In genomic region chr19:53600549-53601362, GRCm38 (mm10) we compare ENCODE assay signal across 8 mouse cellular contexts. TPM values are rescaled to one million over a fixed set of nuclear protein-coding genes. Genes with fewer than 3 reads are reported as not detected.
A peak's percentile ranks its signal among the peaks of the same experiment; 100 is the strongest.
DNase-seq lines count a peak whose midpoint lies in the region; ATAC-seq and TF ChIP-seq lines count a peak whose summit lies in the region.

No protein-coding gene starts in this region.

- H3K27ac ChIP-seq in forebrain, embryonic 16.5 days (ENCODE audit: low read length), result peak overlapping the region; percentile 98
- peak overlapping the region; percentile 97 for H3K27ac ChIP-seq in hindbrain, embryonic 12.5 days
- H3K27ac ChIP-seq in left cerebral cortex, adult 2 months, result peak overlapping the region; percentile 98

- WGBS in forebrain, embryonic 16.5 days, result under 1% methylated on average over 72 of the region's 82 CpGs
- WGBS in hindbrain, embryonic 12.5 days, result under 1% methylated on average over 71 of the region's 82 CpGs

- DNase-seq in ZHBTc4 (ENCODE audit: low read depth, low spot score), result peak; percentile 68
- DNase-seq in cerebellum, adult 8-10 months, result peak; percentile 63
- DNase-seq in left cerebral cortex, adult 2 months (ENCODE audit: extremely low spot score in 1 of 2, low spot score in 2 of 2), result peak; percentile 53 to 59
- DNase-seq in lung, postnatal 36 days, result peak; percentile 65
- peak; percentile 34 for DNase-seq in retina, postnatal 7 days (ENCODE audit: low read depth, low spot score)
- peak; percentile 42 to 55 for DNase-seq in urinary bladder, postnatal 36 days (ENCODE audit: low spot score in 2 of 2)

- H3K9ac ChIP-seq in forebrain, embryonic 16.5 days (replicated peaks; ENCODE audit: low read depth, low read length), result peak overlapping the region; percentile 93
- H3K9ac ChIP-seq in hindbrain, embryonic 12.5 days, result peak overlapping the region; percentile 98

- H3K4me2 ChIP-seq in forebrain, embryonic 16.5 days (ENCODE audit: low read length), result peak overlapping the region; percentile 96
- H3K4me2 ChIP-seq in hindbrain, embryonic 12.5 days (replicated peaks), result peak overlapping the region; percentile 94

- H3K27me3 ChIP-seq in forebrain, embryonic 16.5 days (replicated peaks; ENCODE audit: control insufficient read depth, insufficient read depth, low read length), result no peaks in the 10 kb centered on the region
- no peaks in the 10 kb centered on the region for H3K27me3 ChIP-seq in hindbrain, embryonic 12.5 days

- intact Hi-C loops in left cerebral cortex, adult 2 months (cut with DNase I), result loop anchor here (5.0 kb wide), 3 partner anchors 37 to 302 kb away; partner anchors contain the start of gene Mxi1

- H3K4me3 ChIP-seq in forebrain, embryonic 16.5 days (replicated peaks; ENCODE audit: low read length), result peak overlapping the region; percentile 97
- peak overlapping the region; percentile 98 for H3K4me3 ChIP-seq in hindbrain, embryonic 12.5 days
- peak overlapping the region; percentile 93 for H3K4me3 ChIP-seq in left cerebral cortex, adult 2 months

- peaks cover 15% of the 10 kb centered on the region for H3K4me1 ChIP-seq in forebrain, embryonic 16.5 days (replicated peaks; ENCODE audit: control insufficient read depth, insufficient read depth, low read length)
- peaks cover 16% of the 10 kb centered on the region for H3K4me1 ChIP-seq in hindbrain, embryonic 12.5 days

- TF ChIP-seq CTCF in left cerebral cortex, adult 2 months (IDR thresholded peaks at IDR 0.05), result no peak

- peak; percentile 69 for ATAC-seq in forebrain, embryonic 16.5 days
- ATAC-seq in hindbrain, embryonic 12.5 days (ENCODE audit: low FRiP score), result peak; percentile 80

- no peaks in the 10 kb centered on the region for H3K36me3 ChIP-seq in forebrain, embryonic 16.5 days (ENCODE audit: control insufficient read depth, insufficient read depth)
- H3K36me3 ChIP-seq in hindbrain, embryonic 12.5 days, result peaks cover 11% of the 10 kb centered on the region; the same call in 1 of the 2 replicates

- no peaks in the 10 kb centered on the region for H3K9me3 ChIP-seq in forebrain, embryonic 16.5 days (ENCODE audit: control insufficient read depth, low read length)
- no peaks in the 10 kb centered on the region for H3K9me3 ChIP-seq in hindbrain, embryonic 12.5 days (replicated peaks)

RNA-seq across cellular contexts. Expression of gene Smc3, which starts 0.6 kb away (rescaled TPM):
- 70.4 and 79.2 TPM in 2 replicates for polyA plus RNA-seq in forebrain, embryonic 16.5 days (2015; fragmentation: Nextera tagmentation; extraction: Ambion mirVana)
- 78.1 and 82.3 TPM in 2 replicates for polyA plus RNA-seq in hindbrain, embryonic 12.5 days (2016; fragmentation: Nextera tagmentation; extraction: Ambion mirVana)
- total RNA-seq in left cerebral cortex, adult 2 months (2021), result 10 to 100 TPM; 37.6 to 39.3 TPM

RNA-seq across cellular contexts. Expression of gene Nutf2-ps1, which starts 11.9 kb away (rescaled TPM):
- polyA plus RNA-seq in forebrain, embryonic 16.5 days (2015; fragmentation: Nextera tagmentation; extraction: Ambion mirVana), result 266 and 275 TPM in 2 replicates
- 327 and 336 TPM in 2 replicates for polyA plus RNA-seq in hindbrain, embryonic 12.5 days (2016; fragmentation: Nextera tagmentation; extraction: Ambion mirVana)
- 10 to 100 TPM; 45.3 to 50.5 TPM for total RNA-seq in left cerebral cortex, adult 2 months (2021)

Comparison
In these comparisons a context has a peak if more than half of its experiments do, and no peak if none do; other contexts are left out.
1. Peak in every context shown above with its lines: DNase-seq, ATAC-seq, H3K4me3 ChIP-seq and H3K27ac ChIP-seq.